Mouse (Mus musculus): ENCODE data around the gene Btbd9. TPM values are rescaled to one million over a fixed set of nuclear protein-coding genes. Genes with fewer than 3 reads are reported as not detected.

Gene Btbd9
- polyA plus RNA-seq, 1 experiment from 2014 or later, result 40.9 TPM

GRCm38 (mm10) chr17:30580781-30581180 is 4.5 kb upstream of the Btbd9 start:
- Histone ChIP-seq H3K27me3 (ENCODE audit: control insufficient read depth, insufficient read depth, low read length) (no peaks in the 10 kb centered on the region), H3K4me3 (ENCODE audit: control insufficient read depth in 1 of 2, insufficient read depth in 1 of 2, low read depth in 1 of 2, low read length in 2 of 2) (no peak overlapping the region), H3K36me3 (ENCODE audit: control insufficient read depth, insufficient read depth, low read length) (no peaks in the 10 kb centered on the region), H3K4me1 (ENCODE audit: control insufficient read depth in 2 of 2, insufficient read depth in 2 of 2, low read length in 2 of 2) (peaks cover 4 to 5% of the 10 kb centered on the region in 2 experiments; a peak in 3 of 4 replicates), H3K4me2 (ENCODE audit: low read length) (no peak overlapping the region), H3K27ac (replicated peaks in 1 of 2; ENCODE audit: control insufficient read depth in 1 of 2, insufficient read depth in 1 of 2, low read depth in 2 of 2, low read length in 2 of 2) (no peak overlapping the region), H3K9ac (ENCODE audit: low read length) (no peak overlapping the region), H3K9me3 (ENCODE audit: control insufficient read depth, low read length) (no peaks in the 10 kb centered on the region)
- WGBS, result 57% methylated on average over 1 of the region's 1 CpGs
- ATAC-seq (ENCODE audit: insufficient number of reproducible peaks, insufficient read depth, low FRiP score, low read depth), result no peak

DNA sequence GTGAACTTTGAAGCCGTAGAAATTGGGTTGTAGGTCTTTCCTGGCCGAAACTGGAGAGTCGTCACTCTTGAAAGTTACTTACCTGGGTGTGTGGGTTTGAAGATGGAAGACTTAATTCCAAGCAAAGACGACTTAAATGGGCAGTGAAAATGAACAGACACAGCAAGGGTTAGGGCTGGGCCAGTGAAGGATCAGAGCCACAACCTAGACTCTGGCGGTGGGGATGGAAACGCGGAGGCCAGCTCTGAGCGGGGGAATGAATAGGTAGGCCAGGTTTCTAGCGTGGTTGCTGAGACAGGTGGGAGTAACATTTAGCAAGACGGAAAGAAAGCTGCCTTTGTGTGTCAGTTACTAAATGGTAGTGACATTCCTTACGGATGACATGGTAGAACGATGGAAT is 658 bp upstream of the Btbd9 start:
- H3K27ac ChIP-seq (replicated peaks in 1 of 2; ENCODE audit: control insufficient read depth in 1 of 2, insufficient read depth in 1 of 2, low read depth in 2 of 2, low read length in 2 of 2), result no peak overlapping the region
- ATAC-seq (ENCODE audit: insufficient number of reproducible peaks, insufficient read depth, low FRiP score, low read depth), result no peak

DNA sequence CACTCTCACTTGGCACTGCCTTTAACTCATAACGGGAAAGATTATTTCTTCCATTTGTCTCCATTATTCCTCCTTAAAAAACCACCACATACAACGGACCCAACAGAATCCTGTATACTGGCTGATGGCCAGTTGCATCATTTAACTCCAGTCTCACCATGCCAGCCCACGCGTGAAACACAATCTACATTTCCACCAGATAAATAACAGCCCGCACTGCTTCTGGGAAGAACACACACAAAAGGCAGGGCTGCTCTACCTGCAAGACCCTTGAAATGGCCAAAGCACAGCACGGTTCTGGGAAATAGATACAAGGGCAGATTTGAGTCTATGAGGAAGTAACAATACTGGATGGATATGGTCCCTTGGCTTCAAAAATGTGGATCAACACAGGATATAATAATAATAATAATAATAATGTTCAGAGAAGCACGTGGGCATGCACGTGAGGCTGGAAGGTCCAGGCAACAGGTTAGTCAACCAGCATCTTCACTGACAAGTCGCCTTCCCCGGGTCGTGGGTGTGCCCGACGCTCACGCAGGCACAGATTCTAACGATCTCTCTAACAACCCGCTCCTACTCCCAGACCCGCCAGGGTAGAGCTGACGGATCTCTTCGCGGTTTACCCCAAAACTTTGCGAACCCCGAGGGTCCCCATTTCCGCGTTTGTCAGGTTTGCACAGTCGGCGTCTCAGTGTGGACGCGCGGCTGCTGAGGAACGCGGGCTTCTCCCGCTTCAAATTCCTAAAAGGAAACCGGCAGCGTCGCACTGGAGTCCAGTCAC is 975 bp downstream of the Btbd9 start:
- no peaks in the 10 kb centered on the region for H3K36me3 ChIP-seq (ENCODE audit: control insufficient read depth, insufficient read depth, low read length)
- H3K9ac ChIP-seq (ENCODE audit: low read length), result peak overlapping the region; percentile 85
- WGBS, result 5% methylated on average over 35 of the region's 35 CpGs
- H3K4me3 ChIP-seq (ENCODE audit: control insufficient read depth in 1 of 2, insufficient read depth in 1 of 2, low read depth in 1 of 2, low read length in 2 of 2), result peak overlapping the region; percentile 63 to 85
- no peak; the same call in 1 of the 2 replicates for ATAC-seq (ENCODE audit: insufficient number of reproducible peaks, insufficient read depth, low FRiP score, low read depth)
- H3K27me3 ChIP-seq (ENCODE audit: control insufficient read depth, insufficient read depth, low read length), result no peaks in the 10 kb centered on the region
- peak overlapping the region; percentile 81 for H3K4me2 ChIP-seq (ENCODE audit: low read length)
- peak overlapping the region; percentile 6 to 92; a peak in 2 of 4 replicates for H3K27ac ChIP-seq (replicated peaks in 1 of 2; ENCODE audit: control insufficient read depth in 1 of 2, insufficient read depth in 1 of 2, low read depth in 2 of 2, low read length in 2 of 2)
- peaks cover 13 to 29% of the 10 kb centered on the region in 2 experiments; a peak in 3 of 4 replicates for H3K4me1 ChIP-seq (ENCODE audit: control insufficient read depth in 2 of 2, insufficient read depth in 2 of 2, low read length in 2 of 2)
- H3K9me3 ChIP-seq (ENCODE audit: control insufficient read depth, low read length), result no peaks in the 10 kb centered on the region

More for the DNA sequence above, 658 bp upstream of the Btbd9 start:
- Histone ChIP-seq H3K9ac (ENCODE audit: low read length) (peak overlapping the region; percentile 85), H3K9me3 (ENCODE audit: control insufficient read depth, low read length) (no peaks in the 10 kb centered on the region), H3K27me3 (ENCODE audit: control insufficient read depth, insufficient read depth, low read length) (no peaks in the 10 kb centered on the region), H3K4me3 (ENCODE audit: control insufficient read depth in 1 of 2, insufficient read depth in 1 of 2, low read depth in 1 of 2, low read length in 2 of 2) (peak overlapping the region; percentile 63 to 85), H3K36me3 (ENCODE audit: control insufficient read depth, insufficient read depth, low read length) (no peaks in the 10 kb centered on the region), H3K4me1 (ENCODE audit: control insufficient read depth in 2 of 2, insufficient read depth in 2 of 2, low read length in 2 of 2) (peaks cover 9 to 21% of the 10 kb centered on the region in 2 experiments; a peak in 3 of 4 replicates), H3K4me2 (ENCODE audit: low read length) (peak overlapping the region; percentile 81)
- WGBS, result 58% methylated on average over 12 of the region's 12 CpGs

DNA sequence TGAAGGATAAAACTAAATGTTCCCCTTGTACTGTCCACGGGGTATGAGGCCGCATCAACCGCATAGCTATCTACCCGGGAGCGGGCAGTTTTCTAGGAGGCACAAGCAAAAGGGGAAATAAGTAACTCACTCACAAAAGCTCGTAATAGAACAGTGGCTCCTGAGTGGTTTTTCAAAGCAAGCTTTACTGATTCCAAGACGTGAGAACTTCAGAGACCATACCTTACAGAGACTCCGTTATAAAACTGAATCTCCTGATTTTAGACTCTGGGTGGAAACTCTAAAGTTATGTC is 1.6 kb downstream of the Btbd9 start:
- no peak for ATAC-seq (ENCODE audit: insufficient number of reproducible peaks, insufficient read depth, low FRiP score, low read depth)
- WGBS, result 64% methylated on average over 8 of the region's 8 CpGs

GRCm38 (mm10) chr17:30573990-30574782 is 2.1 kb downstream of the Btbd9 start:
- peak overlapping the region; percentile 81 for H3K4me2 ChIP-seq (ENCODE audit: low read length)
- H3K9me3 ChIP-seq (ENCODE audit: control insufficient read depth, low read length), result no peaks in the 10 kb centered on the region
- H3K9ac ChIP-seq (ENCODE audit: low read length), result peak overlapping the region; percentile 85; the same call in 1 of the 2 replicates
- ATAC-seq (ENCODE audit: insufficient number of reproducible peaks, insufficient read depth, low FRiP score, low read depth), result no peak
- no peaks in the 10 kb centered on the region for H3K27me3 ChIP-seq (ENCODE audit: control insufficient read depth, insufficient read depth, low read length)
- H3K36me3 ChIP-seq (ENCODE audit: control insufficient read depth, insufficient read depth, low read length), result no peaks in the 10 kb centered on the region
- 54% methylated on average over 8 of the region's 8 CpGs for WGBS
- peak overlapping the region in 1 of 2 experiments; percentile 85; a peak in 1 of 4 replicates for H3K4me3 ChIP-seq (ENCODE audit: control insufficient read depth in 1 of 2, insufficient read depth in 1 of 2, low read depth in 1 of 2, low read length in 2 of 2)
- H3K27ac ChIP-seq (replicated peaks in 1 of 2; ENCODE audit: control insufficient read depth in 1 of 2, insufficient read depth in 1 of 2, low read depth in 2 of 2, low read length in 2 of 2), result peak overlapping the region; percentile 49 to 92; a peak in 3 of 4 replicates
- H3K4me1 ChIP-seq (ENCODE audit: control insufficient read depth in 2 of 2, insufficient read depth in 2 of 2, low read length in 2 of 2), result peaks cover 16 to 29% of the 10 kb centered on the region in 2 experiments; a peak in 3 of 4 replicates

More for the DNA sequence above, 1.6 kb downstream of the Btbd9 start:
- Histone ChIP-seq H3K9ac (ENCODE audit: low read length) (peak overlapping the region; percentile 85), H3K4me1 (ENCODE audit: control insufficient read depth in 2 of 2, insufficient read depth in 2 of 2, low read length in 2 of 2) (peaks cover 16 to 29% of the 10 kb centered on the region in 2 experiments; a peak in 3 of 4 replicates), H3K27me3 (ENCODE audit: control insufficient read depth, insufficient read depth, low read length) (no peaks in the 10 kb centered on the region), H3K9me3 (ENCODE audit: control insufficient read depth, low read length) (no peaks in the 10 kb centered on the region), H3K36me3 (ENCODE audit: control insufficient read depth, insufficient read depth, low read length) (no peaks in the 10 kb centered on the region), H3K4me2 (ENCODE audit: low read length) (peak overlapping the region; percentile 81), H3K4me3 (ENCODE audit: control insufficient read depth in 1 of 2, insufficient read depth in 1 of 2, low read depth in 1 of 2, low read length in 2 of 2) (peak overlapping the region in 1 of 2 experiments; percentile 85; a peak in 2 of 4 replicates), H3K27ac (replicated peaks in 1 of 2; ENCODE audit: control insufficient read depth in 1 of 2, insufficient read depth in 1 of 2, low read depth in 2 of 2, low read length in 2 of 2) (peak overlapping the region; percentile 49 to 92; a peak in 3 of 4 replicates)

DNA sequence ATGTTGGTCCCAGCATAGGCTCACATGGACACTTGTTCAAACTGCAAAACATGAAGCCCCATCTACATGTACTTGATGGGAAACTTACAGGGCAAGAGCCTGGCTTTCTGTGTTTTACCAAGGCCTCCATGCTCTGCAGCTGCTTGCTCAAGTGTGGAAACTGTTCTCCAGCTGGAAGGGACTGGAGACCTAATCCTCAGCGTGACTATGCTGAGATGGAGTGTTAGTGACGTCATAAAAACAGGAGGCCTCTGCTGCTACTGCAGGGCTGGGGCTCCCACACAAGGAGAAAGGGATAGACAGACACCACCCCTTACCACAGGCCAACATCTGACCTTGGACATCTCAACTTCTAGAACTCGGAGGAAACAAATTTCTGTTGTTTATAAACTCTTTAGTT is 5.3 kb downstream of the Btbd9 start:
- Histone ChIP-seq H3K4me1 (ENCODE audit: control insufficient read depth in 2 of 2, insufficient read depth in 2 of 2, low read length in 2 of 2) (peaks cover 15 to 33% of the 10 kb centered on the region in 2 experiments), H3K9me3 (ENCODE audit: control insufficient read depth, low read length) (no peaks in the 10 kb centered on the region), H3K4me3 (ENCODE audit: control insufficient read depth in 1 of 2, insufficient read depth in 1 of 2, low read depth in 1 of 2, low read length in 2 of 2) (no peak overlapping the region), H3K27ac (replicated peaks in 1 of 2; ENCODE audit: control insufficient read depth in 1 of 2, insufficient read depth in 1 of 2, low read depth in 2 of 2, low read length in 2 of 2) (no peak overlapping the region), H3K9ac (ENCODE audit: low read length) (no peak overlapping the region), H3K36me3 (ENCODE audit: control insufficient read depth, insufficient read depth, low read length) (no peaks in the 10 kb centered on the region), H3K4me2 (ENCODE audit: low read length) (no peak overlapping the region), H3K27me3 (ENCODE audit: control insufficient read depth, insufficient read depth, low read length) (no peaks in the 10 kb centered on the region)
- no peak for ATAC-seq (ENCODE audit: insufficient number of reproducible peaks, insufficient read depth, low FRiP score, low read depth)
- WGBS, result 52% methylated on average over 3 of the region's 3 CpGs

DNA sequence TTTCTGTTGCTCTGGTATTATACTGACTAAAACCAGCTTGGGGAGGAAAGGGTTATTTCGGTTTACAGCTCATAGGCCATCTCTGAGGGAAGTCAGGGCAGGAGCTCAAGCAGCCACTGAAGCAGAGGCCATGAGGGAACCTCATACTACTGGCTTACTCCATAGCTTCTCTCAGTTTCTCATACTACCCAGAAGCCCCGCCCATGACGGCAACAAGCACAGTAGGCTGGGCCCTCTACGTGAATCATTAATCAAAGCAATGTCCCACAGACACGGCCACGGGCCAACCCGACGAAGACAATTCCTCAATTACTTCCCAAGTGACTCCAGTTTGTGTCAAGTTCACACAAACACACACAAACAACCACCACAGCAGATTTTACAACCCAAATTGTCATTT is 6.1 kb downstream of the Btbd9 start:
- 75% methylated on average over 8 of the region's 8 CpGs for WGBS

More for the DNA sequence above, 6.1 kb downstream of the Btbd9 start:
- peaks cover 14 to 35% of the 10 kb centered on the region in 2 experiments for H3K4me1 ChIP-seq (ENCODE audit: control insufficient read depth in 2 of 2, insufficient read depth in 2 of 2, low read length in 2 of 2)
- no peak overlapping the region for H3K9ac ChIP-seq (ENCODE audit: low read length)
- no peak for ATAC-seq (ENCODE audit: insufficient number of reproducible peaks, insufficient read depth, low FRiP score, low read depth)
- no peak overlapping the region for H3K27ac ChIP-seq (replicated peaks in 1 of 2; ENCODE audit: control insufficient read depth in 1 of 2, insufficient read depth in 1 of 2, low read depth in 2 of 2, low read length in 2 of 2)
- H3K4me2 ChIP-seq (ENCODE audit: low read length), result no peak overlapping the region
- no peaks in the 10 kb centered on the region for H3K27me3 ChIP-seq (ENCODE audit: control insufficient read depth, insufficient read depth, low read length)
- no peak overlapping the region for H3K4me3 ChIP-seq (ENCODE audit: control insufficient read depth in 1 of 2, insufficient read depth in 1 of 2, low read depth in 1 of 2, low read length in 2 of 2)
- no peaks in the 10 kb centered on the region for H3K36me3 ChIP-seq (ENCODE audit: control insufficient read depth, insufficient read depth, low read length)
- H3K9me3 ChIP-seq (ENCODE audit: control insufficient read depth, low read length), result no peaks in the 10 kb centered on the region

All from heart, embryonic 14.5 days (tissue).